Mouse (Mus musculus) kidney, adult 2 months (tissue): ENCODE measurements at regions not wholly inside any gene's neighbourhood (a gene's known extent, or its start where the extent isn't known, plus 50 kb on each side); places are given as distances from the start of the nearest gene placed in this dataset.

ENCODE experiments used
- DNase-seq: peaks from one replicate; pipeline ENCODE4 v3.0.0; 2021
- H3K27ac ChIP-seq: fragments of 200-500 bp; 2 replicates; pipeline ENCODE4 v1.5.1; 2012; ENCODE audit warnings: low read depth, low read length, control low read depth, inconsistent platforms; ENCODE audit not compliant: insufficient read depth
- H3K27me3 ChIP-seq: fragments of 200-500 bp; replicated peaks from 2 replicates; pipeline ENCODE4 v1.6.1; 2012; ENCODE audit warnings: mild to moderate bottlenecking, moderate library complexity, low read length, inconsistent platforms; ENCODE audit not compliant: control insufficient read depth, insufficient read depth
- H3K36me3 ChIP-seq: fragments of 200-500 bp; 2 replicates; pipeline ENCODE4 v1.6.1; 2012; ENCODE audit warnings: mild to moderate bottlenecking, moderate library complexity, low read length, inconsistent platforms; ENCODE audit not compliant: control insufficient read depth, insufficient read depth
- H3K4me1 ChIP-seq: fragments of 200-500 bp; 2 replicates; pipeline ENCODE4 v1.6.1; 2011; ENCODE audit warnings: low read length; ENCODE audit not compliant: control insufficient read depth, insufficient read depth
- H3K4me3 ChIP-seq: fragments of 200-500 bp; 2 replicates; pipeline ENCODE4 v1.5.1; 2011; ENCODE audit warnings: mild to moderate bottlenecking, low read depth, low read length, control low read depth; ENCODE audit not compliant: insufficient read depth
- CTCF ChIP-seq: fragments of 200-500 bp; conservative IDR thresholded peaks from 2 replicates; pipeline ENCODE4 v1.5.1; 2011; ENCODE audit warnings: low read depth, mild to moderate bottlenecking, control low read depth, low read length, moderate library complexity, mixed read lengths; ENCODE audit not compliant: insufficient read depth, insufficient read length
- POLR2A ChIP-seq: fragments of 200-500 bp; IDR thresholded peaks from one replicate; pipeline ENCODE4 v1.6.1; 2011; ENCODE audit warnings: low read depth, low read length, control low read depth
- WGBS: fragments of 180-500 bp; shearing (Covaris S2); methylation state at CpG from one replicate; pipeline ENCODE4 v1.1.7; 2018; 5-methylcytosine and 5-hydroxymethylcytosine counted together

GRCm38 (mm10) chr6:14407754-14408153, 347.3 kb downstream of the Ppp1r3a start:
- no peak for DNase-seq
- TF ChIP-seq CTCF: no peak
- TF ChIP-seq POLR2A: no peak
- no peak overlapping the region for H3K27ac ChIP-seq
- no peaks in the 10 kb centered on the region for H3K27me3 ChIP-seq
- no peaks in the 10 kb centered on the region for H3K36me3 ChIP-seq
- no peaks in the 10 kb centered on the region for H3K4me1 ChIP-seq
- no peak overlapping the region for H3K4me3 ChIP-seq
- WGBS: 47% methylated on average over 1 of the region's 1 CpGs

DNA sequence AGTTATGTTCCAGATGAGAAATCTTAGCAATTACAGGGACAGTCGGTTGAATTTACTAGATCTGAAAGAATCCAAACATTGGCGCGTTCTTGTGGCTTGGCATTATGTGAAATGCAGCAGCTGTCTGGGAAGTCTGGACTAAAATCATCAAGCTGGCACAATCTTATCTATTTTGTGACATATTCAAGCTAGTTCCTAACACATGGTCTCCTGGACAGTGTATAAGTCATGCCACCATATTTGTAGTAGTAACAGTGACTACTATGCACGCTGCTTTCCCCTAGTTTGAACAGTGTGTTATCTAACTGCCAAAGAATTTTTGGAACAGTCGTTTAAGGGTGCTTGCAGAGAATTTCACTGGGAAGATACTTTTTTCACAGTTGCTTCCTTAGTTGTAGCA, 396.8 kb downstream of the Ppp1r3a start:
- H3K27ac ChIP-seq: no peak overlapping the region
- H3K4me1 ChIP-seq: no peaks in the 10 kb centered on the region
- TF ChIP-seq CTCF (no peak), POLR2A (no peak)
- DNase-seq: no peak
- H3K27me3 ChIP-seq: no peaks in the 10 kb centered on the region
- no peak overlapping the region for H3K4me3 ChIP-seq
- 72% methylated on average over 5 of the region's 5 CpGs for WGBS
- no peaks in the 10 kb centered on the region for H3K36me3 ChIP-seq
